Mouse (Mus musculus): ENCODE data around the gene Clca4b. TPM values are rescaled to one million over a fixed set of nuclear protein-coding genes. Genes with fewer than 3 reads are reported as not detected.
"Not testable (repeated sequence)": the region's sequence is repeated elsewhere in the genome, so short reads cannot be mapped to it uniquely, and the experiment has no call there.

Gene Clca4b
- 0.05 TPM in 1 of 2 replicates, not detected in the other for polyA plus RNA-seq (2015; fragmentation: Nextera tagmentation; extraction: Ambion mirVana)

DNA sequence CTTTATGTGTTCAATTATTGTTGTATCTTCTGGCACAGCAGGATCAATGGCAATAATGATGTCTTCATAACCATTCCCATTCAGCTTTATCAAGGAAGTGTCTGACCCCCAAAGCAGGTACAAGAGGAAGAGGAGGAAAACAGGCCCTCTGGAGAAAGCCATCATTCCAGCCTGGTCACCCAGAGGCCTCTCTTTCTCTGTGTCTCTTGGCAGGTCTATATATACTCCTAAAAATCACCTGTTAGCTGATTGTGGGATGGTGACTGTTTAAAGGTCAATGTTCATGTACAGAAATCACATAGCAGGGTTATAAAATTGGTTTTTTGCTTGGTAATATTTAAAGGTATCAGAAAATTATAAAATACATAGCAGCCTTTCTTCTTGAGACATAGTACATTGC is at the start of gene Clca4b:
Gene Clca4b (minus strand): TSS at position 195 of the 400 bp plus-strand sequence.
- DNase-seq (ENCODE audit: low spot score), result no peak

DNA sequence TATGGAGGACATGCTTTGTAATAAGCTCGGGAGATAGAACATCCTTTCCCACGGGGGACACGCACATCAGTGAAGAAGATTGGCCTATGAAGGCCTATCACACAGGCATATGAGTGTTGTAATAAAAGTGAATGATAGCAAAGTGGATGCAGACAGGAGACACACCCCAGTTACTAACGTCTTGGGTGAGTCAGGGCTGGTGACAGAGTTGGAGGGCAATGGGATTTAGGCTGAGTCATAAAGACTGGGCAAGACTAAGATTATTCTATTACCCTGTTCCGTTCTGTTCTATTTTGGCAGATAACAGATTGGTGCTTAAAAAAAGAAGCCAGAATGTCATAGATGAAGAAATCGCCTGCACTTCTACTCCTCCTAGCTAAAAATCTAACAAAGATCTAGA is 48.2 kb upstream of the Clca4b start:
- DNase-seq (ENCODE audit: low spot score), result no peak

DNA sequence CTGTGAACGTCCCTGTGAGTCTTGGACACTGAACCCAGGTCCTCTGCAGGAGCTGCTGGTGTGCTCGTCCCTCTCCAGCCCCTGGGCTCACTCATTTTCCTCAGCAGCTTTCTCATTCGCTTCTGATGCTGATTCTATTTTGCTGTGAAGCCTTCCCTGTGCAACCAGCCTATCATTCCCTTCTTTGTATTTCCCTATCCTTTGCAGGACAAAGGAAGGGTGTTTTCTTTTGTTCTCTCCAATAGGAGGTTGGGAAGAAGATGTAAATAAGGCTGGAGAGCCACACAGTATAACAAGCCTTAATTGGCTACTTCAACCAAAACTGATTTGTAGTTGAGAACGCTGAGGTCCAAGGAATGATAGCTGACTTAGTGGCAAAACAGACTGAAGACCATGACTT is 45.3 kb upstream of the Clca4b start:
- no peak for DNase-seq (ENCODE audit: low spot score)

DNA sequence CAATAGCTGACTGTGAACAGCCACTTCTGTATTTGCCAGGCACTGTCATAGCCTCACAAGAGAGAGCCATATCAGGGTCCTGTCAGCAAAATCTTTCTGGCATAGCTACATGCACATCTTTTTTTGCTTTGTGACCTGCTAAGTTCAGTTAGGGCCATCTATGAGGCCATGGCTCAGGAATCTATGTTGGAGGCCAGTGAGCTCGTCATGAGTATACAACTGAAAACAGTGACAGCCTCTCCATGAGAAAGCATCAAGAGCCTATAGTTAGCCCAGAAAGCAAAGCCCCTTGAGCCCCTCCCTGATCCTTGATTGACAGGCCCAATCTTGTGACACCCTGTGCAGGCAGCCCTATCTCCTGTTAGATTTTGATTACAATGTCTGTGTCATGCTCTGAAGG is 43.8 kb upstream of the Clca4b start:
- DNase-seq (ENCODE audit: low spot score), result no peak

DNA sequence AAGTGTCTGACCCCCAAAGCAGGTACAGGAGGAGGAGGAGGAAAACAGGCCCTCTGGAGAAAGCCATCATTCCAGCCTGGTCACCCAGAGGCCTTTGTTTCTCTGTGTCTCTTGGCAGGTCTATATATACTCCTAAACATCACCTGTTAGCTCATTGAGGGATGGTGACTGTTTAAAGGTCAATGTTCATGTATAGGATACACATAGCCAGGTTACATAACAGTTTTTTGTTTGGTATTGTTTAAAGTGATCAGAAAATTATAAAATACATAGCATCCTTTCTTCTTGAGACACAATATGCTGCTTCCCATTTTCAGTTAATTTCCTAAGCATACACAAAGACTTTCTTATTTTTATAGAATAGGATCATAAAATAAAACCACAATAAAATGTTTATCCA is 42.6 kb upstream of the Clca4b start, which contains the start of gene Clca4a:
Gene Clca4a (minus strand): TSS at position 101 of the 400 bp plus-strand sequence.
- no peak for DNase-seq (ENCODE audit: low spot score)

DNA sequence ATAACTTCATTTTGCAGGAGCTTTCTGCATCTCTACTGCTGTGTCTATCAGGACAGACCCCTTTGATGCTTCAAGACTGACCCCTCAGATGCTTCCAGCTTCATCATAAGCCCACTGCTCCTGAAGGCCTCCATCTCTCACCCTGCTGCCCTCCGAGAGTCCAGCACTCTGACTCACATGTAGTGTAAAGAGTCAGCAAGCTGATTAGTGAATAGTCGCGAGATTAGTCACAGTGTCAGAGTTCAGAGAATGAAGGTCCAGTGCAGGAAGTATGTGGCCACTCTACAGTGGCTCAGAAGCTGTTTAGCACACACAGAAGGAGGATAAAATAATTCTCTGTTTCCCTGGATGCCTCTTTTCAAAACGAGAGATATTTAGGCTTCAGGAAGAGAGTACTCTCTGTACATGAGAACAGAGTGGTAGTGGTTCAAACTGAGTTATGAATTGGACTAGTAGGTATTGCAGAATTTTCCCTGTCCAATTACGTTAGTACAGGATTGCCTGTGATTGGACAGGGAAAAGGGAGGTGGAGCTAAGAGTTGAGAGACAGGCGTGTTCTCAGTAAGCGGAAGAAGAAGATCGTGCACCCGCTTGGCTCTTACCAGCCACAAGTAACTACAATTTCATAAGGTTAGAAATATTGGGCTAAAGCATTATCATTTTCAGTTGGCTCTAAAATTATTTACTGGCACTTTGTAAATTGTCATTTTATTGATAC is 39.4 kb upstream of the Clca4b start:
- DNase-seq (ENCODE audit: low spot score), result no peak

DNA sequence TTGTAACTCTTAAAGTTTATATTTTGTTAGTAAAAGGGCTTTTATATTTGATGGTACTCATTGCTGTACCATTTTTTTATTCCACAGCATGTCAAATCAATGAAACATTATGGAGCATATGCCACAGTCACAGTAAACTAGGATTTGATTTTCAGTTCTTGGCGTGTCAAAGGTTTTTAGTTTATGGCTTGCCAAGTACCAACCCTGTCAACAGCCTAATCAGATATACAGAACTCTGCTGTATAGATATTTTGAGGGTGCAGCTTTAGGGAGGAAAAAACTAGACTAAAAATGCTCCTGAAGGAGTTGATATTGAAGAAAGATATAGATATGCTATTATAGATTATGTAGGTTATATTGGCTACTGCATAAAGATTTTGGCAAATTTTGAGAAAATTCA is 37.4 kb upstream of the Clca4b start:
- no peak for DNase-seq (ENCODE audit: low spot score)

DNA sequence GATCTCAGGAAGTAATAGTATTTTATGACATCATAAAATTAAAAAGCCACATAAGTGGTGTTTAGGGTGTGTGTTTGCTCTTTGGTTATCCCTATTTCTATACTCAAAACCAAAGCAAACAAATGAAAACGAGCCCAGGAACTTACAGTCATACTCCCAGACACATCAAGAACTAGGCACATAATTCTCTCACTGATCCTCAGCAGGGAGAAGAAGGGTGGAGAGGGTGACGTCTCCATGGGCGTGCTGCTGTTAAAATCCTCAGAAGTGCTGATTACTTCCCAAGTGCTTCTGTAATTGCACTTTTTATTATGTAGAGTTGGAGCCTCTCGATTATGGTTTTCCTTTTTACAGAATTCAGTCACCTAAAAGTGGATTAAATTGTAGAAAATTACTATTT is 33.7 kb upstream of the Clca4b start:
- no peak for DNase-seq (ENCODE audit: low spot score)

DNA sequence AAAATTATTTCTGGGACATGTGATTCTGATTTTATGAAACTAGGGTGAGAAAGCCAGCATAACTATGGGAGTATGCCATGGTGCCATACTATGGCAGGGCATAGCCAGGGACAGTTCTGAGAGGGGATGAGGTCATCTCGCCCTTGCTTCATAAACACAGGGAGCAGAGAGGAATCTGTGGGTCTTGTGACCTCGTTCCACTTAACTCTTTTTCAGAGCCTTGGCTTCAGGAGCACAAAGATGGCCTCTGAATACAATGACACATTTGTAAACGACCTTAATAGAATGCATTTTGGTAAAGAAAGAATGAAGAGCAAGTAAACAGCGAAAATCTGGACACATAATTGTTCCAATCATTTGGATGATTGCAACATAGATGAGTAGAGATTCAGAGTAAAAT is 18.5 kb upstream of the Clca4b start:
- no peak for DNase-seq (ENCODE audit: low spot score)

DNA sequence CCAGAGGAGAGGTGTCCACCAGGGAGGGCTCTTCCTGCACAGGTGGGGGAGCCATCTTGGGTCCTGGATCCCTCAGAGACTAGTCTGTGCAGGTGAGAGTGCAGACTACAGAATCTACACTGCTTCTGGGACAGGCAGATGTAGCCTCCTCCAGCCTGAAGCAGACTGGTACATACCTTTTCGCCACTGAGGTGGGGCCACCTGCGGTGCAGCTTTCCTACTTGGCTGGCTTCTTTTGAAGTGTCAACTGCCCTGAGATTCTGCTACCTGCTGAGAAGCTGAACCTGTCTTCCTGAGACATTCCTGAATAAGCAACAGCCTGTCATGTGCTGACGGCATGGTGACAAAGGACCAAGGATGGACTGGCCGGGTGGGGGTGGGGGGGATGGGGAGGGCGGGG is 15.0 kb upstream of the Clca4b start:
- not testable (repeated sequence) for DNase-seq (ENCODE audit: low spot score)

DNA sequence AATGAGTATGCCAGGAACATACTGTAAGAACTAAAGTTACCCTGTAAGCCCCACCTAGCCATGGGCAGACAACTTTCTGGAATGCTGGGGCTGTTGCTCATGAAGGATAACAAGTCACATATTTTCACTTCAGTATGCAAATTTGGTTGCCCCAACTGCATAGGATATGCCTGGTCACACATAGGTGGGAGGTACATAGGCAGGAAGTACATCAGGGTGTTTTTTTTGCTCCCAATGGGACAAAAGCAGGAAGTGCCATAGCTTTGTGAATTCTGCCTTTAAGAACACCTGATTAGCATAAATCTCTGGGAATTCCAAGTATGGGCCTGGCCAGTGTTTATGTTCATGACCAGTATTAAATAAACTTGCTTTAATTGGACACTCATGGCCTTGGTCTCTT is 1.3 kb upstream of the Clca4b start:
- DNase-seq (ENCODE audit: low spot score), result not testable (repeated sequence)

DNA sequence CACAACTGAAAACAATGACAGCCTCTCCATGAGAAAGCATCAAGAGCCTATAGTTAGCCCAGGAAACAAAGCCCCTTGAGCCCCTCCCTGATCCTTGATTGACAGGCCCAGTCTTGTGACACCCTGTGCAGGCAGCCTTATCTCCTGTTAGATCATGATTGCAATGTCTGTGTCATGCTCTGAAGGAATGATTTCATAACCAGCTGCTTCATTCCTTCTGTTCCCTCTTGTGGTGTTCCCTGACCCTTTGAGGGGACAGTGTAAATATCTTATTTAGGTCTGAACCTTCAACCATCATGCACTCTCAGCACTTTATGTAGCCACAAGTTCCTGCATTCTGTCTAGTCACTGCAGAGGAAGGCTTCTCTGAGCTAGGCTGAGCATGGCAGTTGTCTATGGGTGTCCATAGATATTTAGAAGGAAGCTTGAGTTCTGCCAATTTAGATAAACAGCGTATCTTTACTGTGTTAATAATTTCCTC is 722 bp upstream of the Clca4b start:
- DNase-seq (ENCODE audit: low spot score), result no peak

DNA sequence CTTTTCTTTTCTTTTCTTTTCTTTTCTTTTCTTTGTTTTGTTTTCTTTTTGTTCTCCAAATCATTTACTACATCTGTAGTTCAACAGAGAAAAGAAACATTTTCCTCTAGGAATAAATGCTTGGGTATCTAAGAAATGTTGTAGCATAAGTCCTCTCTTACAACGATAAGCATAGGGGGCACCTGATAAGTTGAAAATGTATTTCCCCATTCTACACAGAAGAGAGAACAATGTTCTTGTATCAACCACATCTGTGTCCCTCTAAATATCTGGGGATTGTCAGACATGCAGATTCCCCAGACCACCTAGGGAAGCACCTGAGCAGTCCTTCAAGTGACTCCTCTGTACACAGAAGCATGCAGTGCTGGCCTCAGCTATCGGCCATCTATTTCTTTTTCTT is 18.3 kb downstream of the Clca4b start:
- DNase-seq (ENCODE audit: low spot score), result no peak

DNA sequence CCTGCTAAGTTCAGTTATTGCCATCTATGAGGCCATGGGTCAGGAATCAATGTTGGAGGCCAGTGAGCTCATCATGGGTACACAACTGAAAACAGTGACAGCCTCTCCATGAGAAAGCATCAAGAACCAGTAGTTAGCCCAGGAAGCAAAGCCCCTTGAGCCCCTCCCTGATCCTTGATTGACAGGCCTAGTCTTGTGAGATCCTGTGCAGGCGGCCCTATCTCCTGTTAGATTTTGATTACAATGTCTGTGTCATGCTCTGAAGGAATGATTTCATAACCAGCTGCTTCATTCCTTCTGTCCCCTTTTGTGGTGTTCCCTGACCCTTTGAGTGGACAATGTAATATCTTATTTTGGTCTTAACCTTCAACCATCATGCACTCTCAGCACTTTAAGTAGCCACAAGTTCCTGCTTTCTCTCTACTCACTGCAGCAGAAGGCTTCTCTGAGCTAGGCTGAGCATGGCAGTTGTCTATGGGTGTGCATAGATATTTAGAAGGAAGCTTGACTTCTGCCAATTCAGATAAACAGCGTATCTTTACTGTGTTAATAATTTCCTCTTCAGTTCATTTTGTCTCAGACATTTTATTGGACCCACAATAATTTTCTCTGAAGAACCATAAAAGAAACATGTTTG is 35.2 kb downstream of the Clca4b start:
- no peak for DNase-seq (ENCODE audit: low spot score)

DNA sequence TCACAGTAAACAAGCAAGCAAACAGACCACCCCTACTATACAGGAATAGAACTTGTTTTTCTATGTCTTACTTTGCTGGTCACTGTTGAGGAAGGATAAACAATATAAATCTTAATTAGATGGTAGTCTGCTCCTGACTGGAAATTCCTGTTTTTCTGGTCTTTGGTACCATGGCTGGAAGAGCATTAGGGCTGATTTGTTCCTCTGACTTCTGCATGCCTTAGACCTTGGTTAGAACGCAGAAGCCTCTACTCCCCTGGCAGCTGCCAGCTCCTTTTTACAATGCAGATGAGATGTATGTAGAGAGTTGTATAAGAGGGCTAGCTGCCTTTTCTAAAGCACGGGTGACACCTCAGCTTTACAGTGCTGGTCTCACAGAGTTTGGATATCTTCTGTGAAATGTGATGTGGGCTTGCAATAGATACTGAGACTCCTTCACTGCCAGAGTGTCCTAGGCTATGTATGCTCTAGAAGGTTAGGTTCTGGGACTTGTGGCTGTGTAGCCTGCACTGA is 42.0 kb downstream of the Clca4b start:
- no peak for DNase-seq (ENCODE audit: low spot score)

DNA sequence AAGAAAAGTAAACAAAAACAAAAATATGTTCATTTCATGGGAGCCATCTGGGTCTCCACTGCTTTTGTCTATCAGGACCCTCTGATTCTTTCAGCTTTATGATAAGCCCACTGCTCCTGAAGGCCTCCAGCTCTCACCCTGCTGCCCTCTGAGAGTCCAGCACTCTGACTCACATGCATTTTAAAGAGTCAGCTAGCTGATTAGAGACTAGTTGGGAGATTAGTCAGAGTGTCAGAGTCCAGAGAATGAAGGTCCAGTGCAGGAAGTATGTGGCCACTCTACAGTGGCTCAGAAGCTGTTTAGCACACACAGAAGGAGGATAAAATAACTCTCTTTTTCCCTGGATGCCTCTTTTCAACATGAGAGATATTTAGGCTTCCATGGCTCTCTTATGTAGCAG is 45.4 kb downstream of the Clca4b start:
- DNase-seq (ENCODE audit: low spot score), result no peak

DNA sequence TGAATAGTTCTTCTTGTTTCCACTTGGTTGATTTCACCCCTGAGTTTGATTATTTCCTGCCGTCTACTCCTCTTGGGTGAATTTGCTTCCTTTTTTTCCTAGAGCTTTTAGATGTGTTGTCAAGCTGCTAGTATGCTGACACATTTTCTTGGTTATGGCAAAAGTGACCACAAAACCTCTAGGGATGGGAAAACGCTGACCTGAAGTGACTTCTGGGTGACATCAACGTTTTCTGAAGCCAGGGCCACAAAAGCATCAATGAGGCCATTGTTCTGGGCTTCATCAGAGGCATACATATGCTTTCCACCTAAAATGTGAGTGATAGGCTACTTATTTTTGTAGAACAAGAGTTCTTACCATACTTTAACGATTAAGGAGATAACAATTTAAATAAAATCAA is 60.3 kb downstream of the Clca4b start:
- DNase-seq (ENCODE audit: low spot score), result not testable (repeated sequence)

Other genes starting within 250 kb of the Clca4b start
- gene Sh3glb1, start 212.2 kb downstream of the Clca4b start, polyA plus RNA-seq (2015; fragmentation: Nextera tagmentation; extraction: Ambion mirVana), result 158 and 162 TPM in 2 replicates
- gene Clca3a1, start 171.6 kb downstream of the Clca4b start, polyA plus RNA-seq (2015; fragmentation: Nextera tagmentation; extraction: Ambion mirVana), result 0.65 and 0.68 TPM in 2 replicates
- gene Clca3a2, start 113.0 kb downstream of the Clca4b start, polyA plus RNA-seq (2015; fragmentation: Nextera tagmentation; extraction: Ambion mirVana), result 1.1 and 1.3 TPM in 2 replicates
- gene Clca3b, start 83.2 kb downstream of the Clca4b start, polyA plus RNA-seq (2015; fragmentation: Nextera tagmentation; extraction: Ambion mirVana), result 0.84 and 1.0 TPM in 2 replicates
- gene Clca4a, start 42.5 kb upstream of the Clca4b start, polyA plus RNA-seq (2015; fragmentation: Nextera tagmentation; extraction: Ambion mirVana), result 0.06 and 0.12 TPM in 2 replicates
- gene Clca1, start 100.2 kb upstream of the Clca4b start, polyA plus RNA-seq (2015; fragmentation: Nextera tagmentation; extraction: Ambion mirVana), result 0.36 and 1.0 TPM in 2 replicates
- gene Clca2, start 166.9 kb upstream of the Clca4b start, polyA plus RNA-seq (2015; fragmentation: Nextera tagmentation; extraction: Ambion mirVana), result 1.3 and 1.4 TPM in 2 replicates
- gene Odf2l, start 186.1 kb upstream of the Clca4b start, polyA plus RNA-seq (2015; fragmentation: Nextera tagmentation; extraction: Ambion mirVana), result 13.0 and 13.4 TPM in 2 replicates